Mouse (Mus musculus) heart, adult 9 months (tissue): Measurements from ENCODE around the gene Crybb1.
A peak's percentile ranks its signal among the peaks of the same experiment; 100 is the strongest.

Experiments used
- DNase-seq, 2 experiments: peaks; one replicate each; pipeline ENCODE4 v3.0.0; 2022; ENCODE audit warnings: low spot score in 2 of 2

Crybb1 gene

GRCm38 (mm10) chr5:112255426-112255825 is at the start of gene Crybb1:
Crybb1 (plus strand) TSS chr5:112255815.
- peak; percentile 75 to 80 for DNase-seq

DNA sequence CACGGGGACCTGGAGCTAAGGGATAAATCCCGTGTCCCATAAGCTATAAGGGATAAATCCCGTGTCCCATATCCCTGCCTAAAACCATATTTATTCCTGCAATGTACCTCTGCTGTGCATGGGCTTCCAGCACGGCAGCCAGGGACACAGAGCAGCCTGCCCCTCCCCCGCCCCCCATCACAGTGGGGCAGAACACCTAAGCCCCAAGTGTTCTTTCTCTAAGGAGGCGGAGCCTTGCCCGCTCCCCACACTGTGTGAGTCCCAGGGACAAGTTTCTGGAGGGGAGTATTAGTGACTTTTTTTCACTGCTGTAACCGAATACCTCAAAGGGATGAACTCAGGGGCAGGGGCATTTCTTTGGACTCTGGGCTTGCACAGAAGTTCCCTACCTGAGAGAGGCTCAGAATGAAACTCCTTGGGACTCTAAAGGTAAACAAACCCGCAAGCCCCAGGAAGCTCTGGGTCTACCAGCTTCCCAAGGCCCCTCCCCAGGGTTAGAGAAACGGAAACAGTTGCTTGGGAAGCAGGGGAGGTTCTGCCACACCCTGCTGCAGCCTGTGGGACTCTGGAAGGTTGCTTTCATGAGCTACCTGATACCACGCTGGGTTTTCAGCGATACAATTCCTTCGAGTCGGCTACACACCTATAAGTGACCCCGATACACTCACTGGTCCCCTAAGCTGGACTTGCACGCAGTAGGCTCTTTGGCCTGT is 48.9 kb upstream of the Crybb1 start:
- no peak for DNase-seq

DNA sequence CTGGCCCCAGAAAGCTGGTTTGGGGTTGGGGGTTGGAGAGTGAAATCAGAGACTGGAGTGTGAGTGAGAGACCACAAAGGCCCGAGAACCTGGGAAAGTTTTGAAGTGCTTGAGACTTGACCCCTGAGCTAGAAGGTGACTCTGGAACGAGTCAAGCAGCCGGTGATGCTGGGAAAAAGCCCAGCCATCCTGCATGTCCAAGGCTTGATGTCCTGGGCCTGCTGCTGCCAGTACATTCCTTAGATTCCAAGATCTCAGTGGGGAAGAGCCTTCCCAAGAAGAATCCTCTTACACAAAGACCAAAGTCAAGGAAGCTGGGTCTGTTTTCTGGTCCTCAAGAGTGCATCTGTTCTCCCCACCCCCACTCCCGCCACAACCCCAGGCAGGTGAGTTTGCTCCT is 47.3 kb upstream of the Crybb1 start:
- DNase-seq: no peak

DNA sequence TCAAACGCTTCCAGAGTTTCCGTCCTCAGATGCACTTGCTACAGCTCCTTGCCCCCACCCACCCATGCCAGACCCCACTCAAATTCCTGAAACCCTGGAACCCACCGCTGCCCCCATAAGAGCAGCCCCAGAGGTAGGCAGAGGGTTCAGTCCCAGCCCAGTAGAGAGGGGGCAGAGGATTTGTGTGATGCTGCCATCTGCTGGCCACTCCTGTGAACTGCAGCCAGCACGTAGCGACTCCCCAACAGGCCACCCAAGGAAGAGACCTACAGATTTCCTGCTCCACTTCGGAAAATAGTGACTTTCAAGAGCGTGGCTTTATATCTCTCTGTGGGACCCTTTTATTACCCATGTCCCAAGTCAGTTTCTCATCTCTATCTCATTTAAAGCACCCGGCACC is 45.5 kb upstream of the Crybb1 start:
- DNase-seq: peak in 1 of 2 experiments; percentile 30

DNA sequence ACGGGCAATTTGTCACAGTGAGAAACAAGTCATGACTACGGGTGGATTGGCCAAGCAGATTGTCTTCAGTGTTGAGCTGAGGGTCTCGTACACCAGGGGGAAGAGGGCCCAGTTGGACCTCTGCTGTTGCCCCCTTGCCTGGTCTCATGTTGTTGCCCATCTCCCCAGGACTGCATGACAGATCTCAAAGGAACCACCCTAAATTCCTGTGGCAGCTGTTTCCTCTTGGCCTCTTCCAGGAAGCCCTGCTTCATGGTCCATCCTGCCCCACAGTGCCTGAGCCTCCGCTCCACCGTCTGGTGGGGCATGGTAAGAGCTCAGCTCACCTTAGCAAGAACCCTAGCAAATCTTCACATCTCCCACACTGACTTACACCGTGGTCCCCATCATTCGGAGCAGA is 43.7 kb upstream of the Crybb1 start:
- DNase-seq: no peak

DNA sequence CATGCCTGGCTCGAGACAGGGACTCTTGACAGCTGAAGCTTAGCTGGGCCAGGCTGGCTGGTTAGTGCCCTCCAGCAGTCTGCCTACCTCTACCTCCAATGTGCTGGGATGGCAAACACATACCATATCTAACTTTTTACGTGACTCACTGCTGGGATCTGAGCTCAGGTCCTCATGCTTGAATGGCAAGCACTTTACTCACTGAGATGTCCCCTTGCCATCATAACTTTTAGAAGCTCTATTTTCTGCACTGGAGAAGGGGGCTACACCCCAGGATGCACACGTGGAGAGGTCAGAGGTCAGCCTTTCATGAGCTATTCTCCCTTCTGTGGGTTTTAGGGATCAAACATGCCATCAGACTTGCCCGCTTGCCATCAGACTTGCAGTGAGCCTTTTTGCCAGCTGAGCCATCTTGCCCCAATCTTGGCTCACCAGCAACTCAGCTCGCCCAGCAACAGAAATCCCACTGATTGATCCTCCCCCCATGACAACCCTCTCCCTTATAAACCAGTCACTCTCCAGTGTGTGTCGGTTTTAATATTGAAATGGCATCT is 42.8 kb upstream of the Crybb1 start:
- DNase-seq: no peak

DNA sequence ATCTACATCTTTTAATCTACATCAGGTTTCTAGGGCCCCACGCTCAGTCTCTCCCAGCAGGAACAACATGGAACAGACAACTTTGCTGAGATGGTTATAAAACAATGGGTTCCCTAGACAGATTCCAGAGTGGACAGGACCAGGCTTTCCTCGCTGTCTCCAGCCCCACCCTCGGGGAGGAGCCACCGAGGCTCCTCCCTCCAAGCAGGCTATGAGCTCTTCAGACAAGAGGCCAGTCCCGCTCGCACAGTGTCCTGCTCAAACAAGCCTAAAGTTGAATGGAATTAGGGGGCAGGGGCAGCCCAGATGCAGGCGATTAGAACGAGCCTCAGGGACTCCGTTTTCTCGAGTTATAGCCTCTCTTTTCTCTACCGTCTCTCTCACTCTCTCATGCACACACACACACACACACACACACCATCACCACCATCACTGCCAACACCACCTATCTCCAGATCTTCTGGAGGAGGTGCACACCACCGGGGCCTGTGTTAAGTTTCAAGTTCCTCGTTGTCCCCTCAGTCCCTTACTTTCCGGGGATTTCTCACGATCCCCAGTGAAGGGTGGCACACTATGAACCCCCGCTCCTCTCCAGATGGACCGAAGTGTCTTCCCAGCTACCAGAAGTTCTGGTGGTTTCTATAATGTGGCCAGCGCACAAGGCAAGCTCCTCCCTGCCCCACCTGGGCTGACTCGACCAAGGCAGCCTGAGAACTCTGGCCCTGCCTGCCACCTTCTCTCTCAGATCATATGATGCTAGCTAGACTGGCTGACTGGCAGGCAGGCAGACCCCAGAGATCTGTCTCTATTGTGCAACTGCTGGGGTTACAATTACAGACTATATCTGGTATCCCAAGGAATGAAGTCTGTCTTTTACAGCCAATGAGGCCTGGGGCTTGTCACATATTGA is 42.0 kb upstream of the Crybb1 start:
- no peak for DNase-seq

GRCm38 (mm10) chr5:112214419-112214818 is 41.2 kb upstream of the Crybb1 start:
- DNase-seq: peak; percentile 16 to 24

GRCm38 (mm10) chr5:112215291-112215751 is 40.3 kb upstream of the Crybb1 start:
- DNase-seq: no peak

GRCm38 (mm10) chr5:112215801-112216251 is 39.8 kb upstream of the Crybb1 start:
- DNase-seq: no peak

- DNase-seq: no peak
These were observed 39.3 kb upstream of the Crybb1 start for GRCm38 (mm10) chr5:112216335-112216734.

DNA sequence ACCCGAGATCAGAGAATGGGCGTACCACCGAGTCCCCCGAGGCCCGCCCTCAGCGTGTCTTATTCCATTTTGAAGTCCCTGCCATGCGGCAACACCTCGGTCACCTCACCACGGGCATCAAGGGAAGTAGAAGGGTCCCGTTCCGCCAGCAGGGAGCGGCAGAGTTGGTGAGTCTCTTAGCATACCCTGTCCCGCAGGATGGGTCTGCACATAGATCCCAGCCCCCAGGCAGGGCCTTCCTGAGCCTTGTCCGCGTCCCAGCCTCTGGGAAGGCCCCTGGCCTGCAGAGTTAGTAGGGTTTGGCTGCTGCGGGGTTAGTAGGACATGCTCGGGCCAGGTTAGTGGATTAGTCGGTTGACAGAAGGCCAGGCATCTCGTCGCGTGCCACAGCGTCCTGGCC is 38.6 kb upstream of the Crybb1 start:
- no peak for DNase-seq

DNA sequence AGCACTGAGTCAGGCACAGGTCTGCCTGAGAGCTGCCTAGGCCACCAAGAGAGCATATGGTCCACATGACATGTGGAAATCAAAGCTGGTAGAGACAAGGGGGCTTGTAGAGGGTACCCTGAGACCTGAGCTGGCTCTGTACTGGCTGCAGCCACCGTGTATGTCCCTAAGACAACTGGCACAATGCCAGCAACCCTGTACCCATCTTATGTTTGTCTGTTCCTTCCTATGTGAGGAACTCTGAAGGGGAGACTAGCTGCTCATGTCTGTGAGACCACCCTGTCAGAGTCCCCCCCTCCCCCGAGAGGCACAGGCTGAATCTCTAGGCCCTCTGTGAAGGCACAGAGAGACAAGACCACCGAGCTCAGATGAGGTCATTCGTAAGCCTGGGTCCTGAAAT is 36.9 kb upstream of the Crybb1 start:
- DNase-seq: no peak

GRCm38 (mm10) chr5:112219398-112219797 is 36.2 kb upstream of the Crybb1 start:
- DNase-seq: no peak

- no peak for DNase-seq
These were observed 35.4 kb upstream of the Crybb1 start for GRCm38 (mm10) chr5:112220203-112220602.

GRCm38 (mm10) chr5:112225591-112225990 is 30.0 kb upstream of the Crybb1 start:
- no peak for DNase-seq

GRCm38 (mm10) chr5:112227354-112227753 is 28.3 kb upstream of the Crybb1 start:
- DNase-seq: no peak

- DNase-seq: no peak
These were observed 27.7 kb upstream of the Crybb1 start for GRCm38 (mm10) chr5:112227898-112228239.

DNA sequence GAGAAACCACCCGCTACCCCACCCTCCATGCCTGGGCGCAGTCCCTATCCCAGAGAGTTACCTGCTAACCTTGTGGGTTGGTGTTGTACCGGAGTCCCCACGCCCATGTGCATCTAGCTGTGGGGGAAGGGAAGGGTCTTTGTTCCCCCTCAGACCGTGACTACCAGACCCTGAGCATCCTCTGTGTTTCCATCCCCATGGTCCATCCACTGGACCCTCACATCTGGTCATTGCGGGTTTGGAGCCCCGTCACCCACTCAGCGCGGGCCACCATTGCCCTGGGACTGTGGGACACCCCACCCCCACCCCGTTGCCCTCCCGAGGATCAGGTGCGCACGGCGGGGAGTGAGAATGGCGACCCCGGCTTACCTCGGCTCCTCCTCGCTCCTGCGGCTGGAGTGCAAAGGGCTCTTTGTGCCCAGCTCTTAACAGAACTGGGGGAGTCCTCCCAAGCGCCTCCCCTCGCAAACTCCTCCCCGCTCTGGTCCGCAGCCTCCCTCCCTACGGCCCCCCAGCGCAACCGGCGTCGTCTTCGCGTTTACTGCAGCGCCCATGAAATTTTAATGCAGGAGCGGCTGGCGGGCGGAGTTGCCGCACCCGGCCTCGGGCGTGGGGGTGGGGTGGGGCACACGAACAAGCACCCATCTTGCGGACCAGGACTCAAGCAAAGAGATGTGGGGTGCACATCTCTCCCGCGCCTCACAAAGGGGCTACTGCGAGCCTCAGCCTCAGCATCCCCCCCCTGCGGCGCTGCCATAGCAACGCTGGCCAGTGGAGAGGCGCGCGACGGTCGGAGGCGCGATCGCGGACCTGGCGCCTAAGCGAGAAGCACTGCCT is 27.2 kb upstream of the Crybb1 start:
- DNase-seq: no peak

DNA sequence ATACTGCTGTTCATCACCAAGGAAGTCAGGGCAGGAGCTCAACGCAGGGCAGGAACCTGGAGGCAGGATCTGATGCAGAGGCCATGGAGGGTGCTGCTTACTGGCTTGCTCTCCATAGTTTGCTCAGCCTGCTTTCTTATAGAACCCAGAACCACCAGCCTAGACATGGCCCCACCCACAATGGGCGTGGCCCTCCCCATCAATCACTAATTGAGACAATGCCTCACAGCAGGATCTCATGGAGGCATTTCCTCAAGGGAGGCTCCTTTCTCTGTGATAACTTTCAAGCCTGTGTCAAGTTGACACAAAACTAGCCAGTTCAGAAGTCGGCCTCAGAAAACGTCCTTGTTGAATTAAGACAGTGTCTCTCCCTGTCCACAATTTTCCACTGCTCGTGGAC is 19.8 kb upstream of the Crybb1 start:
- no peak for DNase-seq

DNA sequence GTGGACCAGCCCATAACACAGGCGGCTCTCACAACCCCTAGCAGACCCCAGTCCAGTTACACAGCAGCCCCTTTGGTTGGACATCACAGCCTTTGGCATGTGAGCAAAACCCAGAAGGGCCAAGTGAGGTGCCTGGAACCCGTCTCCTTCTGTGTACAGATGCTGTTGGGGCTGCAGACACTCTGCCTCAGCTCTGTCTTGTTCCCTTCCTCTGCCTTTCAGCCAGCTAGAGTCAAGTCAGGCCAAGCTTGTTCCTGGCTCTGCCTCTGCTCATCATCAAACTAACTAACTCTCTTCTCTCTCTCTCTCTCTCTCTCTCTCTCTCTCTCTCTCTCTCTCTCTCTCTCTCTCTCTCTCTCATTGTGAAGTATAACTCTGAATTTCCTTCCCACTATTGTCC is 19.0 kb upstream of the Crybb1 start:
- DNase-seq: no peak

DNA sequence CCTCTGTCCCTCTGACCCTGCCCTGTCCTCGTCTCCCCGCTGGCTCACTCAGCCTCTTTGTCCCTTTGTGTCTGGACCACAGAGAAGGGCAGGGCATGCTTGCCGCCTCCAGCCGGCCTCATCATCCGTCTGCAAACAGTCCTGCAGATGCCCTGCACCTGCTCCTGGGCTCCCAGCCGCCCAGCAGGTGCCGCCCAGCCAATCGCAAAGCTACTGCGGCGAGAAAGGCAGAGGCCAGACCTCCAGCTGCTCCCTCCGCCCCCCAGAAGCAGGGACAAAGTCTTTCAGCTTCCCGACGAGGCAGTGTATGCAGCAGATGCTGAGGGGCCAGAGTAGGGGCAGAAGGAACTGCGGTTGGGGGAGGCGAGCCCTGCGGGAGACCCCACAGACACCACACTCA is 18.2 kb upstream of the Crybb1 start:
- no peak for DNase-seq
